Mouse (Mus musculus) megakaryocyte, embryonic 14.5 days (primary cell): Measurements from ENCODE around the gene Psenen. TPM values are rescaled to one million over a fixed set of nuclear protein-coding genes. Genes with fewer than 3 reads are reported as not detected.

Source experiments
- H3K27me3 ChIP-seq: replicated peaks from 2 replicates; pipeline ENCODE3; 2012; ENCODE audit warnings: inconsistent platforms
- H3K36me3 ChIP-seq: replicated peaks from 2 replicates; pipeline ENCODE3; 2012; ENCODE audit warnings: low read length, inconsistent platforms, mixed read lengths
- H3K4me1 ChIP-seq: 2 replicates; pipeline ENCODE4 v1.6.1; 2012; ENCODE audit warnings: inconsistent platforms
- H3K4me3 ChIP-seq: replicated peaks from 2 replicates; pipeline ENCODE3; 2012; ENCODE audit warnings: moderate library complexity, mild to moderate bottlenecking, inconsistent platforms
- H3K9me3 ChIP-seq: 2 replicates; pipeline ENCODE4 v1.6.1; 2012; ENCODE audit warnings: inconsistent platforms
- FLI1 ChIP-seq: IDR thresholded peaks from 2 replicates; pipeline ENCODE4 v1.6.1; 2012; ENCODE audit warnings: low read length, inconsistent platforms, mixed read lengths
- GATA1 ChIP-seq: IDR thresholded peaks from 3 replicates; pipeline ENCODE4 v1.6.1; 2012; ENCODE audit warnings: mixed read lengths, low read length, inconsistent platforms, borderline replicate concordance
- polyA plus RNA-seq: library from polyadenylated mRNA; stranded (reverse); fragments of >175 nt; gene quantifications from 2 replicates; pipeline ENCODE4 v1.2.3, GENCODE M21; 2012; ENCODE audit warnings: low replicate concordance; ENCODE audit not compliant: insufficient read depth

Gene Psenen
- polyA plus RNA-seq, 1 experiment = 77.9 TPM

DNA sequence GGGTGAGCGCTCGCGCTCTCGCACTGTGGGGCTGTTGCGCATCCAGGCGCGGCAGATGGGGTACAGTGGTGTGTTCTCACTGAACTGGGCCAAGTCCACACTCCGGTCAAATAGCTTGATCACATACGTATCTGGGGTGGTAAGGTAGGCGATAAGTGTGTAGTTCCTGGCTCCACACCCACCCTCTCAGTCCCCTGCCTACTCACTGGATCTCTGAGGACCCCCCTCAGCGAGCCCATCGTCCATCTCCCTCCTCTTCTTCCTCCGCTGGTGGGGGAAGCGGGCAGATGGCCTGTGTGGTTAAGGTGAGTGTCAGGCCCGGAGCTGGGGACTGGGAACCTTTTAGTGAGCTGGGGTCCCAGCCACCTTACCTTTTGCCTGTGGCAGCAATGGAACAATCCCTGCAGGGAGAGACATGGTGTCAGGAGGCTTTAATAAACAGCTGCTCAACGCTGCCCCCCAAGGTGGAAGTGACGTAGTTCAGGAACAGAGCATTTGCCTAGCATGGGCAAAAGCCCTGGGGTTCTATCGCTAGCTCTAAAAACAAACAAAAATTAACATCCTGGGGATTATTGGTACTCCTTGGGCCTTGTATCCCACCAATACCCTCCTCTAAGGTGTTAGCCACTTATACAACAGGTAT, 6.4 kb downstream of the Psenen start:
- Histone ChIP-seq H3K4me1 (peaks cover 75% of the 10 kb centered on the region), H3K36me3 (peaks cover 59% of the 10 kb centered on the region), H3K27me3 (no peaks in the 10 kb centered on the region), H3K4me3 (no peak overlapping the region), H3K9me3 (no peaks in the 10 kb centered on the region)
- no peak for TF ChIP-seq FLI1
- TF ChIP-seq GATA1 = no peak

DNA sequence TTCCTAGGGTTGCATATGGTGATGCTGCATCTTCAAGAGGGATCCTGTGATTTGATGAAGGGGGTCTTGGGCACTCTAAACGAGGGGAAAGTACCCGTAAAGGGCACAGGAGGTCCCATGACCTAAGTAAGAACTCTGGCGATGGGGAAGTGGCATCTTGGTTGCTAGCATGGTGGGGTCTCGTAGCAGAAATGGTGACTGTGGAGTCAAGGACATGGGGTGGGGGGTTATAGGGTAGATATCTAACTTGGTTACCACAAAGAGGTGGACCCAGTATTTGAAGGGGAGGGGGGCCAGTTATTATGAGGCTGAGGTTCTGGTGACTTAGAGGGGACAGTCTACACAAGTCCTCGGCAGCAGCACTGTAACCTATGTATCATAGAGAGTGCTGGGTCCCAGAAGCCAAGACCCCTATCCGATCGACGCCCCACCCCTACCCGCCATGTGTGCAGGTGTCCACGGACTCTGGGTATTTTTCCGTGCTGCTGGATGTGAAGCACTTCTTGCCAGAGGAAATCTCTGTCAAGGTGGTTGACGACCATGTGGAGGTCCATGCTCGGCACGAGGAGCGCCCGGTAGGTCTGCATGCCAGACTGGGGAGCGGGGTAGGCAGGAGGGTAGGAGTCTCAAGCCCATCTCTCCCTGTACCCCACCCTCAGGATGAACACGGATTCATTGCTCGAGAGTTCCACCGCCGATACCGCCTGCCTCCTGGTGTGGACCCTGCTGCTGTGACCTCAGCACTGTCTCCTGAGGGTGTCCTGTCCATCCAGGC, 9.4 kb downstream of the Psenen start:
- Histone ChIP-seq H3K4me1 (peaks cover 67% of the 10 kb centered on the region), H3K9me3 (no peaks in the 10 kb centered on the region), H3K36me3 (peaks cover 57% of the 10 kb centered on the region), H3K27me3 (no peaks in the 10 kb centered on the region), H3K4me3 (peak overlapping the region; percentile 94)
- TF ChIP-seq GATA1 (no peak), FLI1 (no peak)

DNA sequence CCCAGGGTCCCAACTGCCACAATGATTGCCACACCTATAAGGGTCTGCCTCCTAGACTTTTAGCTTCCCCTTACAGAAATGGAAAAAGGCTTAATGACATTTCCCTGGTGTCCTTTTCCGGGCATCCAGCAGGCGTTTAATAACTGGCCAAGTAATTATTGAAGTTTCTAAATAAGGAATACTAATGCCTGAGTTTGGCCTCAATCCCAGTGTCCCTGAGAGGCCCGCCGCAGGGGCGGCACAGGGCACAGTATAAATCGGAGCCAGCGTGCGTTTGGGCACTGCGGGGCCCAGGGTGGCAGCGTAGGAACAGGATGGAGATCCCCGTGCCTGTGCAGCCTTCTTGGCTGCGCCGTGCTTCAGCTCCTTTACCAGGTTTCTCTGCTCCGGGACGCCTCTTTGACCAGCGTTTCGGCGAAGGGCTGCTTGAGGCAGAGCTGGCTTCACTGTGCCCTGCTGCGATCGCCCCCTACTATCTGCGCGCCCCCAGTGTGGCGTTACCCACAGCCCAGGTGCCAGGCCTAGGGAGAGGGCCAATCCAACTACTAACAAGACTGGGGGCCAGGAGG, 10.3 kb downstream of the Psenen start:
- TF ChIP-seq FLI1 (no peak), GATA1 (no peak)
- Histone ChIP-seq H3K27me3 (no peaks in the 10 kb centered on the region), H3K36me3 (peaks cover 64% of the 10 kb centered on the region), H3K4me1 (peaks cover 58% of the 10 kb centered on the region), H3K4me3 (peak overlapping the region; percentile 94), H3K9me3 (no peaks in the 10 kb centered on the region)

DNA sequence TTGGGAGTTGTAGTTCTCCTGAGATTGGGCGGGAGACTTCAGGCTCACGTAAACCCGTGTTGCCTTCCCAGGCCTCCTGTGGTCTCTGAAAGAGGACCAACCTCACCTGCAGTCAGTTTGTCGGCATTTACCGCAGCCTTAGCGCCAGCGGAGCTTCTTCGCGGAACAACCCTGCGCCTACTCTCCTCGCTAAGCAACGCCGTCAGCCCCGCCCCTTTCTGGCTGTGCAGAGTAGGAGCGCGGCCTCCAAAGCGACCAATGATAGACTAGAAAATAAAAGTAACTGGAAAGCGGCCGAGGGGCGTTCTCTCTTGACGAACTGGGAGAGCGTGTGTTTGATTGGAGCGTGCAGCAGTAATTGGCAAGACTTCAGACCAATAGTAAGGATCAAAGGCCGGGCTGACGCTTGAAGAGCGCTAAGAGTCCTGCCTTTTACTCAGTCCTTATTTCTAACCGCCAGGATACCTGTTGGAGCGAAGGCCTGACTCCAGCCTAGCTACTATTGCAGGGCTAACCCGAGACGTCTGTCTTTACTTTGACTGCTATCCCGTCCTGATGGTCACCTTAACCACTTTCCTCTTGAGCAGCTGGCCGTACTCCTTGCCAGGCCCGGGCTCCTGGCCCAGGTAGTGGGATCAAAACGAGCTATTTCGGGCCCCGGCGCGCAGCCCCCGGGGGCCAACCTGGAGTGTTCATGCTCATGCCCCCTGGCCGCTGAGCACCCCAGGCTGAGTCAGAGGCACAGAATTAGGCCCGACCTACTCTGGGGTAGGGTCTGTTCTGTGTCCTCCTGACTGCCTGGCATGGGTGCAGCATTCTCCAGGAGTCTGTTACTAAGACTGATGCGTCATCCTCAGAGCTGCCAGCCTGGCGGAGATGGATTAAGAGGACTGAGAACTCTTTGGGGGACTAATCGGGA, 11.1 kb downstream of the Psenen start, which contains the start of the genes Hspb6 and Proser3:
Hspb6 (plus strand) TSS at position 77 of the 919 bp plus-strand sequence.
Proser3 (minus strand) TSS at position 198 of the 919 bp plus-strand sequence.
- TF ChIP-seq GATA1 (no peak), FLI1 (no peak)
- H3K9me3 ChIP-seq = no peaks in the 10 kb centered on the region
- H3K27me3 ChIP-seq = no peaks in the 10 kb centered on the region
- peaks cover 51% of the 10 kb centered on the region for H3K4me1 ChIP-seq
- H3K4me3 ChIP-seq = peak within 1 kb of the TSS; percentile 94
- peaks cover 63% of the 10 kb centered on the region for H3K36me3 ChIP-seq

DNA sequence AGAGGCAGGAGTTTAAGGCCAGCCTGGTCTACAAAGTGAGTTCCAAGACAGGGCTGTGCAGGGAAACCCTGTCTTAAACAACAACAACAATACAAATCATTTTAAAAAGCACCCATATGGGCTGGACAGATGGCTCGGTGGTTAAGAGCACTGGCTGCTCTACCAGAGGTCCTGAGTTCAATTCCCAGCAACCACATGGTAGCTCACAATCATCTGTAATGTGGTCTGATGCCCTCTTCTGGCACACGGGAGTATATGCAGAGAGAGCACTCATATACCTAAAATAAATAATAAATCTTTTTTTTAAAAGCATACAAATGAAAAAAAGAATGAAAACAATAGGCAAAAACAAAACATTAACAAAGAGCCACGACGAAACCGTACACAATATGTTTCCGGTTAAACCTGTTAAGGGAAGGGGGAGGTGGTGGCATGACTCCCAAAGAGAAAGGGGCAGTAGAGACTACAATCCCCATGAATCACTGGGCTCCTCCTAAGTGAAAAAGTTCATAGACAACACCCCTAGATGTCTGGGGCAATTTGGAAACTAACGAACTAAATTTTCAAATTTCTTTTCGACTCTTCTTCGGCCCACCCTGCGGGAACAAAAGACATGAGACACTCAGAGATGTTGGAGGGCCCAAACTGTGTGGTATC, 11.9 kb downstream of the Psenen start:
- TF ChIP-seq GATA1 (no peak), FLI1 (no peak)
- H3K4me1 ChIP-seq = peaks cover 43% of the 10 kb centered on the region
- H3K27me3 ChIP-seq = no peaks in the 10 kb centered on the region
- peak overlapping the region; percentile 94 for H3K4me3 ChIP-seq
- no peaks in the 10 kb centered on the region for H3K9me3 ChIP-seq
- peaks cover 60% of the 10 kb centered on the region for H3K36me3 ChIP-seq

DNA sequence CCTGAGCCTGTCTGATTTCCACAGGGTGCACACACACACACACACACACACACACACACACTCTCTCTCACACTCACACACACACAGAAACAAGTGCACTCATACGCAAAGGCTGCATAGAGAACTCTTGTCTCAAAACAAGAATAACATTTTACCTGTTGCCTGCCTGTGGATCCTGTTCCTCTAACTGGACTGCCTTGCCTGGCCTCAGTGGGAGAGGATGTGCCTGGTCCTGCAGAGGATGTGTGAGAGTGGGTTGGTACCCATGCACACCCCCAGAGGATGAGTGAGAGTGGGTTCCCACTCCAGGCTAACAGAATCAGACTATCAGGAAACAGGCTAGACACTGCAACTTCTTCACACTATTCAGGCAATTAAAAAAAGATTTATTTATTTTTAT, 12.8 kb downstream of the Psenen start:
- H3K4me1 ChIP-seq = peaks cover 38% of the 10 kb centered on the region
- H3K4me3 ChIP-seq = peak overlapping the region; percentile 5
- H3K9me3 ChIP-seq = no peaks in the 10 kb centered on the region
- TF ChIP-seq FLI1 (no peak), GATA1 (no peak)
- peaks cover 59% of the 10 kb centered on the region for H3K36me3 ChIP-seq
- no peaks in the 10 kb centered on the region for H3K27me3 ChIP-seq

DNA sequence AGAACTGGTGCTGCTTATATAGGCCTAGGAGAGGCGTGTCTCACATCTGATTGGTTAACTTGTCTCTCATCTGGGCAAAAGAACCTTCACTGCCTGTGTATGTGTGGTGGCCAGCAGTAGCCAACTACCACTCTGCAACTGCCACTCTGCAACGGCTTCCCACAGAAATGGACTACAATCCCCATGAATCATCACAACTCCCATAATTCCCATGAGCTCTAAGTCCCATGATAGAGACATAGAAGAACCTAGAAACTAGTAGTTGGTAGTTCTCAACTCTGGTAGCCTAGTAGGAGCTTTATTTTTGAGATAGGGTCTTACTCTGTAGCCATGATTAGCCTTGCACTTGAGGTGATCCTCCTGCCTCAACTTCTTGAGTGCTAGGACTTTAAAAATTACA, 13.5 kb downstream of the Psenen start:
- no peak overlapping the region for H3K4me3 ChIP-seq
- H3K4me1 ChIP-seq = peaks cover 38% of the 10 kb centered on the region
- no peaks in the 10 kb centered on the region for H3K9me3 ChIP-seq
- TF ChIP-seq FLI1 = no peak
- no peak for TF ChIP-seq GATA1
- H3K36me3 ChIP-seq = peaks cover 54% of the 10 kb centered on the region
- H3K27me3 ChIP-seq = no peaks in the 10 kb centered on the region

DNA sequence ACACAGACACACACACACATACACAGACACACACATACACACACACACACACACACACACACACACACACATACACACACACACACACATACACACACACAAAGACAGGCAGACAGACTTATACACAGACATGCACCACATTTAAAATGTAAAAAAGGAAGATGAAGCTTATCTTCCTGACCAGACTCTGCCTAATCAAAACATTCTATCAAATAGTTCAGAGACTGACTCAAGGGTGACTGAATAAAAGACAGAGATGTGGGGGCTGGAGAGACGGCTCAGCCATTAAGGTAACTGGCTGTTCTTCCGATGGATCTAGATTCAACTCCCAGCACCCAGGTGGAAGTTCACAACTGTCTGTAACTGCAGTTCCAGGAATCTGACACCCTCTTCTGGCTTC, 19.1 kb downstream of the Psenen start:
- TF ChIP-seq GATA1 (no peak), FLI1 (no peak)
- Histone ChIP-seq H3K36me3 (peaks cover 76% of the 10 kb centered on the region), H3K27me3 (no peaks in the 10 kb centered on the region), H3K9me3 (no peaks in the 10 kb centered on the region), H3K4me1 (no peaks in the 10 kb centered on the region; the same call in 1 of the 2 replicates), H3K4me3 (no peak overlapping the region)

DNA sequence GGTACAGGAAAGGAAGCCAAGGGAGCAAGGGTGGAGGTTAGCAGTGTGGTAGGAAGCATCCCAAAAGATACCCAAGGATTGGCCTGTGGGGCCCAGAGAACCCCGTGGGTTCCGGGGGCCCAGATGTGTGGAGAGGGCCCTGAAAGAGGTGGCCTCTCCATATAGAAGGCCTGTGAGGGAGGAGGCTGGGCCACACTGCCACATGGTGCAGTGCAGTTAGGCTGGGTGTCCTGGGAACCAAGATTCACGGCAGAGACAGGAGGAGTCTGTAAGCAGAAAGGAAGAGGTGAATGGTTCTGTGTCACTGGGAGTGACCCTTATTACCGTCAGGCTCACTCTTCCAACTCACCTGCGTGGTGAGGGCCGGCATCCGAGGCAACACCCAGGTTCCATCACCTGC, 22.9 kb downstream of the Psenen start:
- no peak overlapping the region for H3K4me3 ChIP-seq
- no peaks in the 10 kb centered on the region for H3K27me3 ChIP-seq
- H3K36me3 ChIP-seq = peaks cover 59% of the 10 kb centered on the region
- H3K9me3 ChIP-seq = no peaks in the 10 kb centered on the region
- TF ChIP-seq FLI1 (no peak), GATA1 (no peak)
- H3K4me1 ChIP-seq = peaks cover 4% of the 10 kb centered on the region
